Mouse (Mus musculus) left cerebral cortex, adult 8-10 months (tissue): ENCODE results near the gene Adh5. TPM values are rescaled to one million over a fixed set of nuclear protein-coding genes. Genes with fewer than 3 reads are reported as not detected.

Experiments
- total RNA-seq, 4 experiments: library from RNA; stranded (reverse); gene quantifications; 2 replicates each; pipeline ENCODE4 v1.2.4; 2022

Gene Adh5
- total RNA-seq, 4 experiments from 2014 or later = 63.2 to 73.5 (median 70.0) TPM

Other genes starting within 250 kb of the Adh5 start
- not detected for gene 4930579F01Rik, start 249.3 kb upstream of the Adh5 start, total RNA-seq
- under 1 TPM in 3 of 4 experiments, not detected in 1; 0.18 to 0.33 (median 0.20) TPM for gene Adh7, start 225.3 kb upstream of the Adh5 start, total RNA-seq
- 1 to 10 TPM in 3 of 4 experiments, under 1 TPM in 1; 0.84 to 1.8 (median 1.6) TPM for gene Adh1, start 182.1 kb upstream of the Adh5 start, total RNA-seq
- not detected for gene Adh6a, start 129.8 kb upstream of the Adh5 start, total RNA-seq
- not detected for gene Adh6b, start 101.3 kb upstream of the Adh5 start, total RNA-seq
- gene Adh4, start 27.6 kb upstream of the Adh5 start, total RNA-seq = not detected
- 10 to 100 TPM; 36.4 to 41.4 (median 37.1) TPM for gene Metap1, start 46.4 kb downstream of the Adh5 start, total RNA-seq
- 100 to 1,000 TPM; 200 to 212 (median 205) TPM for gene Eif4e, start 83.1 kb downstream of the Adh5 start, total RNA-seq